Mouse (Mus musculus) intestine, postnatal 0 days (tissue): ENCODE measurements around the gene Fam47e. TPM values are rescaled to one million over a fixed set of nuclear protein-coding genes. Genes with fewer than 3 reads are reported as not detected.

Experiments
- ATAC-seq: fragments of 200-750 bp; cut with Nextera tagmentation; 2 replicates; pipeline ENCODE4 v1.8.0; 2017; ENCODE audit warnings: mild to moderate bottlenecking, moderate TSS enrichment, moderate library complexity
- H3K27ac ChIP-seq: fragments of 300-500 bp; sonication (generic); 2 replicates; pipeline ENCODE4 v1.5.1; 2014; ENCODE audit warnings: mild to moderate bottlenecking, low read depth, low read length, moderate library complexity
- H3K27me3 ChIP-seq: fragments of 300-500 bp; sonication (generic); replicated peaks from 2 replicates; pipeline ENCODE4 v1.6.1; 2014; ENCODE audit warnings: low read length, mixed read lengths; ENCODE audit not compliant: control insufficient read depth, insufficient read depth
- H3K36me3 ChIP-seq: fragments of 300-500 bp; sonication (generic); 2 replicates; pipeline ENCODE4 v1.6.1; 2014; ENCODE audit warnings: mild to moderate bottlenecking, moderate library complexity; ENCODE audit not compliant: control insufficient read depth, insufficient read depth
- H3K4me1 ChIP-seq: fragments of 300-500 bp; sonication (generic); replicated peaks from 2 replicates; pipeline ENCODE4 v1.6.1; 2014; ENCODE audit warnings: antibody characterized with exemption, low read length, mixed read lengths; ENCODE audit not compliant: control insufficient read depth, insufficient read depth
- H3K4me2 ChIP-seq: fragments of 300-500 bp; sonication (generic); replicated peaks from 2 replicates; pipeline ENCODE4 v1.6.1; 2014; ENCODE audit warnings: low read depth, mild to moderate bottlenecking, moderate library complexity
- H3K4me3 ChIP-seq: fragments of 300-500 bp; sonication (generic); 2 replicates; pipeline ENCODE4 v1.5.1; 2014; ENCODE audit warnings: low read depth, low read length
- H3K9ac ChIP-seq: fragments of 300-500 bp; sonication (generic); 2 replicates; pipeline ENCODE4 v1.6.1; 2014; ENCODE audit warnings: mild to moderate bottlenecking, low read depth, low read length
- H3K9me3 ChIP-seq: fragments of 300-500 bp; sonication (generic); 2 replicates; pipeline ENCODE4 v1.6.1; 2016; ENCODE audit warnings: mixed run types; ENCODE audit not compliant: control insufficient read depth
- CTCF ChIP-seq: sonication (generic); IDR thresholded peaks from 2 replicates; pipeline ENCODE4 v1.5.1; 2016; ENCODE audit warnings: low read depth, mild to moderate bottlenecking, control low read depth, antibody characterized with exemption, moderate library complexity
- WGBS: fragments of 180-500 bp; shearing (Covaris S2); extraction: QIAGEN DNeasy Blood & Tissue Kit; methylation state at CpG from one replicate; pipeline ENCODE4 v1.1.7; 2014; 5-methylcytosine and 5-hydroxymethylcytosine counted together
- polyA plus RNA-seq: library from polyadenylated mRNA; unstranded; fragments of >200 nt; fragmentation: Nextera tagmentation; extraction: Ambion mirVana; gene quantifications from 2 replicates; pipeline ENCODE4 v1.2.1, GENCODE M21; 2015

The Fam47e gene
- not detected in 2 replicates for polyA plus RNA-seq

DNA sequence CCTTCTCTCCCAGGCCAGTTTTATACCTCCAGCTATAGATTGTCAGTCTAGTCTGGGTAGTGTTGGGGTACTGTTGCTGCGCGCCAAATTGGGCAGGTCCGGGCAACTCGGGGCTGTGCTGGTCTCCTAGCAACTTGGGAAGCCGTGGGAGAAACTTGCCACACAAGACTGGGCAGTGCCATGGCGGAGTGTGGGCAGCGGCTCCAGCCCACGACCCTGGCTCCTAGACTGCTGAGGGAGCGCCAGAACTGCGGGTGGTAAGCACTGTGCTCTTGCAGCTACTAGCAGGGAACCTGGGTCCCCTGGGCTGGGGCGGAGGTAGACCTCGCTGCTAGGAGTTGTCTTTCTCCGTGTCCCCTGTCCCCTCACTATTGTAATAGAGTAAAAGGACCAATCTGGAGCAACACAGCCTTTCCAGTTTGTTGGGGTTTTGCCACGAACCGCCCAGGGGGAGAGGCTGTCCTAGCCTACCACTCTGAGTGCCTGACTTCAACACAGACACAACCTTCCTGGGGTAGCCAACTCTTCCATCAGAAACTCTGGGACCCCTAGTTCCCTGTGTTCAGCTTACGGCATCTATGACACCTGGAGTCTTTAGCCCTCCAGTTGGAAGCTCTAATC is at the start of gene Fam47e:
Fam47e (plus strand) TSS at position 179 of the 621 bp plus-strand sequence.
- Histone ChIP-seq H3K36me3 (no peaks in the 10 kb centered on the region), H3K4me3 (no peak within 1 kb of the TSS), H3K9ac (no peak within 1 kb of the TSS), H3K27me3 (no peaks in the 10 kb centered on the region), H3K4me1 (no peaks in the 10 kb centered on the region), H3K9me3 (0 out of 2 replicates have a peak, but pooled peaks cover 3% of the 10 kb centered on the region), H3K27ac (no peak within 1 kb of the TSS), H3K4me2 (no peak within 1 kb of the TSS)
- WGBS = 76% methylated on average over 16 of the region's 16 CpGs
- ATAC-seq = no peak
- TF ChIP-seq CTCF = no peak

DNA sequence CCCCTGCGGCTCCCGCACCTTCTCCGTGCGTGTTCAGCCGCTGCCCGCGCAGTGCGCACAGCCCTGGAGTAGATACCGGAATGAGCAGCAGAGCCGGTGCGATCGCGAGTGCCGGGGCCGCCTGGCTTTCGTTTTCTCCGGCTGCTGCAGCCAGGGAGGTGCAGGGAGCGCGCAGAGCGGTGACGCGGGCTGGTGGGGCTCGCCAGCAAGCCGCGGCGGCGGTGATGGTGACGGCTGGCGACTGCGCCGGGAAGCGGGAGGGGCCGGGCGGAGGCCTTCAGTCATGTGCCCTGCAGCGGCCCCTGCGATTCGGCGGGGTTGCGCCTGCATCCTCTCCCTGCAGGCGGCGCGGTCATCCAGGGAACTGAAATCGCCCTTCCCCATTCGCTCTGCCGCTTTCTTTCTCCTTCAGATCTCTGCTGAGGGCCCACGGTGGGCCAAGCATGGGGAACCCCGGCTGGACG is 49.4 kb upstream of the Fam47e start:
- peak; percentile 90 for TF ChIP-seq CTCF
- Histone ChIP-seq H3K4me1 (no peaks in the 10 kb centered on the region; the same call in 1 of the 2 replicates), H3K4me3 (peak overlapping the region; percentile 76), H3K9ac (peak overlapping the region; percentile 88), H3K4me2 (peak overlapping the region; percentile 73), H3K36me3 (no peaks in the 10 kb centered on the region), H3K27ac (peak overlapping the region; percentile 97), H3K9me3 (0 out of 2 replicates have a peak, but pooled peaks cover 3% of the 10 kb centered on the region), H3K27me3 (no peaks in the 10 kb centered on the region)
- peak; percentile 98 for ATAC-seq
- WGBS = 0% methylated on average over 47 of the region's 48 CpGs

DNA sequence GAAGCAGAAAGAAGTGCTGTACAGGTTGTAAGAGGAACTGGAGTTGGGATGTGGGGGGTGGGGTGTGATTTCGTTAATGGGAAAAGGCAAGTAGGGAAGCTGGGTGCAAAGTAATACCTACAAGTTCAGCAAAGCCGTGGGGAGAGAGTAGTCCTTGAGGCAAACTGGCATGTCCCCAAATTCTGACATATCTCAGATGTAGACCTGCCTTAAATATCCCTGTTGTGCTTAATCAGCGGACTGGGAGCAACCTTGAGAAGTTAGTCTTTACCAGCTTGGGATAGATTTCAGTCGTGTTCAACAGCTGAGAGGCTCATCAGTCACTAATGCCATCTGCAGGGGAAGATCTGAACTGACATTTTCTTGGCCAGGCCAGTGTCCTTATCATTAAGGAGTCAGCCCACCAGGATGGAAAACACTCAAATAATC is 48.6 kb upstream of the Fam47e start:
- Histone ChIP-seq H3K4me2 (peak overlapping the region; percentile 73), H3K36me3 (no peaks in the 10 kb centered on the region), H3K4me3 (peak overlapping the region; percentile 76; the same call in 1 of the 2 replicates), H3K27ac (0 out of 2 replicates have a peak overlapping the region, but pooled peaks have one; percentile 97), H3K9me3 (0 out of 2 replicates have a peak, but pooled peaks cover 5% of the 10 kb centered on the region), H3K9ac (peak overlapping the region; percentile 49; the same call in 1 of the 2 replicates), H3K27me3 (no peaks in the 10 kb centered on the region), H3K4me1 (no peaks in the 10 kb centered on the region; the same call in 1 of the 2 replicates)
- 36% methylated on average over 4 of the region's 4 CpGs for WGBS
- peak; percentile 69 for TF ChIP-seq CTCF
- ATAC-seq = no peak

DNA sequence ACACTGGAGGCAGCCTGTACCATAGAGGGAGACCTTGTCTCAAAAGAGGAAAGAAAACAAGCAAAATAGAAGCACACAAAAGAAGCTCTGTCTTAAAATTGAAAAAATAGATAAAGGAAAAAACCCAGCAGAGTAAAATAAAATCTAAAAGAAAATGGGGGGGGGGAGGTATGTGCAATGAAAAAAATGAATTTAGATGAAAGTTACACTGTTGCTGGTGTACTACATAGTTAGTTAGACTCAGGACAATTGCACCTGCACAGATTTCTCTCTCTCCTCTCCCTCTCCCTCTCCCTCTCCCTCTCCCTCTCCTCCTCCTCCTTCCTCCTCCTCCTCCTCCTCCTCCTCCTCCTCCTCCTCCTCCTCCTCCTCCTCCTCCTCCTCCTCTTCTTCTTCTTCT is 48.1 kb upstream of the Fam47e start, which contains the start of gene Scarb2:
Scarb2 (minus strand) TSS at position 101 of the 400 bp plus-strand sequence.
- Histone ChIP-seq H3K27ac (peak within 1 kb of the TSS; percentile 97), H3K27me3 (no peaks in the 10 kb centered on the region), H3K9ac (peak within 1 kb of the TSS; percentile 49), H3K36me3 (no peaks in the 10 kb centered on the region), H3K4me3 (peak within 1 kb of the TSS; percentile 76), H3K9me3 (0 out of 2 replicates have a peak, but pooled peaks cover 5% of the 10 kb centered on the region), H3K4me2 (peak within 1 kb of the TSS; percentile 73), H3K4me1 (no peaks in the 10 kb centered on the region; the same call in 1 of the 2 replicates)
- TF ChIP-seq CTCF = no peak
- no peak for ATAC-seq

DNA sequence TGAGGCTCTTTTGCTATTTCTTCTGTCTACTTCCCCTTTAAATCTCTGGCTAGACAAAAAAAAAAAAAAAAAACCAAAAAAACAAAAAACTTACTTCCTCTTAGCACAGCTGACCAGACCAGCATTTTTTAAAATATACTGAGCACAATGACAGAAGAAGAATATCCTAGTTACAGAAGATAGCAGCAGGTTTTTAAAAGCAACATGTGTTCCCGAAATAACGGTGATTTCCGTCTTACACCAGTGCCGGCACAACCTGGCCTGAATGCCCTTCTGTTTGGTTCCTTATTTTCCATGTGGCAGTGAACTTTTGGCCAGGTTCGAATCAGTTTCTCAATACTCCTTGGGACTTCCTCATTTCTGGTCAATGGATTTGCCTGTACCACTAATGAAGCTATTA is 46.0 kb upstream of the Fam47e start:
- Histone ChIP-seq H3K4me1 (no peaks in the 10 kb centered on the region; the same call in 1 of the 2 replicates), H3K9ac (no peak overlapping the region), H3K4me3 (no peak overlapping the region), H3K27ac (no peak overlapping the region), H3K36me3 (no peaks in the 10 kb centered on the region), H3K4me2 (no peak overlapping the region), H3K9me3 (0 out of 2 replicates have a peak, but pooled peaks cover 5% of the 10 kb centered on the region), H3K27me3 (no peaks in the 10 kb centered on the region)
- no peak for TF ChIP-seq CTCF
- WGBS = 77% methylated on average over 5 of the region's 5 CpGs
- ATAC-seq = no peak

DNA sequence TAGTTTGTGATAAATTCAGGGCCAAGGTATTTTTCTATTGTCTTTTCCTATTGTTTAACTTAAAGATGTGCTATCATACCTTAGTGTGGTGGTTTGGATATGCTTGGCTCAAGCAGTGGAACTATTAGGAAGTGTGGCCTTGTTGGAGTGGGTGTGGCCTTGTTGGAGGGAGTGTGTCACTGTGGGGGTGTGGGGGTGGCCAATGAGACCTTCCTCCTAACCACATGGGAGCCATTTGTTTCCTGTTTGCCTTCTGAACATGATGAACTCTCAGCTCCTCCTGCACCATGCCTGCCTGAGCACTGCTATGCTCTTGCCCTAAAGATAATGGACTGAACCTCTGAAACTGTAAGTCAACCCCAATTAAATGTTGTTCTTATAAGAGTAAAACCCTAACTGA is 43.6 kb upstream of the Fam47e start:
- TF ChIP-seq CTCF = no peak
- Histone ChIP-seq H3K27me3 (no peaks in the 10 kb centered on the region), H3K9me3 (0 out of 2 replicates have a peak, but pooled peaks cover 5% of the 10 kb centered on the region), H3K4me1 (no peaks in the 10 kb centered on the region), H3K4me2 (no peak overlapping the region), H3K4me3 (no peak overlapping the region), H3K36me3 (no peaks in the 10 kb centered on the region), H3K27ac (no peak overlapping the region; the same call in 1 of the 2 replicates), H3K9ac (no peak overlapping the region)
- ATAC-seq = no peak
